Mouse (Mus musculus) embryonic facial prominence, embryonic 10.5 days (tissue): ENCODE results near the gene Shf. TPM values are rescaled to one million over a fixed set of nuclear protein-coding genes. Genes with fewer than 3 reads are reported as not detected.

Experiments used
- DNase-seq: peaks from one replicate; pipeline ENCODE4 v3.0.0-alpha.2; 2017; ENCODE audit warnings: low spot score
- H3K27ac ChIP-seq: fragments of 300-500 bp; sonication (generic); replicated peaks from 2 replicates; pipeline ENCODE4 v1.5.1; 2016; ENCODE audit warnings: mild to moderate bottlenecking
- H3K27me3 ChIP-seq: fragments of 300-500 bp; sonication (generic); replicated peaks from 2 replicates; pipeline ENCODE4 v1.6.1; 2016; ENCODE audit warnings: low read depth, mild to moderate bottlenecking; ENCODE audit not compliant: poor library complexity, severe bottlenecking
- H3K36me3 ChIP-seq: fragments of 300-500 bp; sonication (generic); replicated peaks from 2 replicates; pipeline ENCODE4 v1.6.1; 2016; ENCODE audit warnings: mild to moderate bottlenecking, moderate library complexity
- H3K4me1 ChIP-seq: fragments of 300-500 bp; sonication (generic); 2 replicates; pipeline ENCODE4 v1.6.1; 2016
- H3K4me3 ChIP-seq: fragments of 300-500 bp; sonication (generic); 2 replicates; pipeline ENCODE4 v1.5.1; 2016; ENCODE audit warnings: mild to moderate bottlenecking, moderate library complexity
- H3K9me3 ChIP-seq: fragments of 300-500 bp; sonication (generic); 2 replicates; pipeline ENCODE4 v1.6.1; 2016; ENCODE audit warnings: mild to moderate bottlenecking
- WGBS: fragments of 180-500 bp; shearing (Covaris S2); methylation state at CpG from one replicate; pipeline ENCODE4 v1.1.7; 2016; 5-methylcytosine and 5-hydroxymethylcytosine counted together
- polyA plus RNA-seq: library from polyadenylated mRNA; unstranded; fragments of >200 nt; fragmentation: Nextera tagmentation; extraction: Ambion mirVana; gene quantifications from 2 replicates; pipeline ENCODE4 v1.2.1, GENCODE M21; 2016

The Shf gene
- polyA plus RNA-seq, 1 experiment from 2014 or later: 4.7 TPM

DNA sequence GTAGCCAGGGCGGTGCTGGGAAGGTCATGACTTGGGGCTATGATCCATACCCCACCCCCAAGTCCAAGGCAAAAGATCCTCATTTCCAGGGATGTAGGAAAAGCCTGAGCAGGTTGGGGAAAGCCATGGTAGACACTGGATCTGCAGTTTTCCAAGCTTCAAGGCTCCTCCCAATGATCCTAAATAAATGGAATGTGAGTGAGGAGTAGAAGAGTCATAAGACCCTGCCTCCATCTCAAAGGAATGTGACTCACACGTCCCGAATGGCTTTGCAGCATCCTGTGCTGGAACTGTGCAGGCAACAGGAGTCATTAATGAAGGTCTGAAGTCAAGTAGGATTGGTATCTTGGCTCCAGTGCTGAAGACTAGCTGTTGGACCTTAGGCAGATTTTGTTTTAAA, 41.0 kb downstream of the Shf start:
- 72% methylated on average over 3 of the region's 3 CpGs for WGBS
- H3K4me3 ChIP-seq: no peak overlapping the region

DNA sequence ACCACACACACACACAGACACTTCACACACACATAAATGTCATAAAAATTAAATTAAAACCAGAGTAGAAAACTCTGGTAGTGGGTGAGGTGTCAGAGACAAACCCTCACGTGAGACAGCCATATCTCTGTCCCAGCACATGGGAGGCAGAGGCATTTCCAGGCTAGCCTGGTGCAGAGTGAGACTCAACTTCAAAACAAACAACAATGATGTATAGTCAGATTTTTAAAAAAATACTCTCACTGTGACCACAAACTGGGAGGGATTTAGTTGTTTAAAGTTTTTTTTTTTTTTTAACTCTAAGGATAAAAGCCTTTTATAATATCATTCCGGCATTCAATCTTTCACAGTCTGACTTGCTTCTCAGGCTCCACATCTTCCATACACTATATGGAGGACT, 43.6 kb downstream of the Shf start:
- Histone ChIP-seq H3K27me3 (no peaks in the 10 kb centered on the region), H3K4me1 (no peaks in the 10 kb centered on the region), H3K27ac (no peak overlapping the region), H3K4me3 (no peak overlapping the region), H3K36me3 (no peaks in the 10 kb centered on the region), H3K9me3 (no peaks in the 10 kb centered on the region)
- WGBS: 77% methylated on average over 2 of the region's 2 CpGs
- DNase-seq: no peak

More for the DNA sequence above, 41.0 kb downstream of the Shf start:
- no peaks in the 10 kb centered on the region for H3K9me3 ChIP-seq
- no peaks in the 10 kb centered on the region for H3K4me1 ChIP-seq
- H3K27ac ChIP-seq: no peak overlapping the region
- H3K36me3 ChIP-seq: no peaks in the 10 kb centered on the region
- no peak for DNase-seq
- H3K27me3 ChIP-seq: no peaks in the 10 kb centered on the region

DNA sequence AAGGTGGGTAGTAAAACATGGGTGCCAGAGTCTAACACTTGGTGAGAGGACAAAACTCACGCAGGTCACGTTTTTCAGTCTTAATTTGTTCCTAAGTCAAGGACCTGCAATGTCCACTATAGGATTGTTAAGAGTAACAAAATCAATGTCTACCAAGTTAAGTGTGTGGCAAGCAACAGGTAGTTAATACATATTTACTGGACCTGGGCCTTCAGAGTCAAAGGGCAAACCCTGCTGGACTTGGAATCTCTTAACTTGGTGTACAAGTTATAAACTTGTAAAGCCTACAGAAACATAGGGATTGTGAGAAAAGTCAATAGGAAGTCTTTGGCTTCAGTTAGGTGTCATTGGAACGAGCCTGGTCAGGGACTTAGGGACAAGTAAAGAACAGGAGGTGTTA, 44.4 kb downstream of the Shf start:
- Histone ChIP-seq H3K4me1 (no peaks in the 10 kb centered on the region), H3K4me3 (no peak overlapping the region), H3K36me3 (no peaks in the 10 kb centered on the region), H3K9me3 (no peaks in the 10 kb centered on the region), H3K27me3 (no peaks in the 10 kb centered on the region), H3K27ac (no peak overlapping the region)
- WGBS: 84% methylated on average over 3 of the region's 3 CpGs
- DNase-seq: no peak

DNA sequence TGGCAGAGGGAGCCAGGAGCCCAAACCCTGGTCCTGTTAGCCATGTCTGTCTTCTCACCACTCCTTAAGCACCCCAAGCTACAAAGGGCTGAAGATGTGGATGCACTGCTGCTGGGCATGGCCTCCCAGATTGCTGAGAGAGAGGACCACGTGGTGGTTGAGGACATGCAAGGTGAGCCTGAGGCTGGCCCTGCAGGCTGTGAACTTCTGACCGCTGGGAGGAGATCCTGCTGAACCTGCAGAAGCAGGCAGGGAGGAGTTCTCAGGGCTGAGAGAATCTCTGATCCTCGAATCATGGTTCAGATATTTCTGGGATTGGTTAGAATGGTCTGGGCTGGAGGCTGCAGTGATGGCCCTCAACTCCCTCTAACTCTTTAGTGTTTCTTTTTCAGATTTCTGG, 45.0 kb downstream of the Shf start:
- no peak overlapping the region for H3K4me3 ChIP-seq
- DNase-seq: no peak
- H3K27me3 ChIP-seq: no peaks in the 10 kb centered on the region; the same call in 1 of the 2 replicates
- H3K4me1 ChIP-seq: no peaks in the 10 kb centered on the region
- no peaks in the 10 kb centered on the region for H3K36me3 ChIP-seq
- H3K9me3 ChIP-seq: no peaks in the 10 kb centered on the region
- WGBS: 62% methylated on average over 3 of the region's 3 CpGs
- no peak overlapping the region for H3K27ac ChIP-seq

DNA sequence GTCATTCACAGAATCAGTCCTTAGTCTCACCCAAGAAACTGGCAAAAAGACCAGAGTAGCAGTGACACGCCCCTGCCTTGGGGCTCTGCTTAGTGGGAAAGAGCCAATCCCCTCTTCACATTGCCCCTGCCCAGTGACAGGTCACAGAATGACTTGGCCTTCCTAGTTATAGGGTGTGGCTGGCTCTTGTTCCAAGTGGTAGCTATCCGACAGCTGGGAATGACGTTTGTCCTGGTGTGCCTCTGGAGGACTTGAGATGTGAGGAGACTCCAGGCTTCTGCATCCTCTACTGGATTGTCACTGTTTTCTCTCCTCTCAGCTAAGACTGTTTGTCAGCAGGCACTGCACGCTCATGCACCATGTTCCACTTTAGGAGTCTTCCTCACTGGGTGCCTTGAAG, 51.6 kb downstream of the Shf start:
- 71% methylated on average over 4 of the region's 4 CpGs for WGBS
- no peak overlapping the region for H3K27ac ChIP-seq
- no peaks in the 10 kb centered on the region for H3K36me3 ChIP-seq
- H3K27me3 ChIP-seq: peaks cover 55% of the 10 kb centered on the region
- H3K9me3 ChIP-seq: no peaks in the 10 kb centered on the region
- no peak for DNase-seq
- peaks cover 12% of the 10 kb centered on the region for H3K4me1 ChIP-seq
- no peak overlapping the region for H3K4me3 ChIP-seq

DNA sequence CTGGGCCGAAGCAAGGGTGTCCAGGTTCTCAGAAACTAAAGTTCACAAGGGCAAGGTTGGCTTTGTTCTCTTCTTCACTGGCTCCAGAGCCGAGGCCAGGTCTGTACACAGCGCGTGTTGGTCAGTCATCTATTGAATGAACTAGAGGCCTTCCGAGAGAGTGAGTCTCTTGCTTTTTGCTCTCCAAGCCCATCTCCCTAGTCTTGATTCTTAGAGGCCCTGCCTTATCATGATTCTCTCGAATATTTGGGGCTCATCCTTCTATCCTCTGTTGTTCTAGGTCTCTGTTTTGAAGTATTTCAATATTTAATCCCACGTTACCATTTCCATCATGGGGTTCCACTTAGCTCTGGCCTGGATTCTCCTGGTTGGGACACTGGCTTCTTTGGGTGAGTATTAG, 53.6 kb downstream of the Shf start, which contains the start of gene Duox1:
TSS of gene Duox1 (plus strand) at position 301 of the 400 bp plus-strand sequence.
- Histone ChIP-seq H3K27ac (no peak within 1 kb of the TSS), H3K27me3 (peaks cover 75% of the 10 kb centered on the region), H3K9me3 (no peaks in the 10 kb centered on the region), H3K4me3 (no peak within 1 kb of the TSS), H3K4me1 (peaks cover 12% of the 10 kb centered on the region), H3K36me3 (no peaks in the 10 kb centered on the region)
- WGBS: 87% methylated on average over 7 of the region's 7 CpGs
- DNase-seq: no peak

DNA sequence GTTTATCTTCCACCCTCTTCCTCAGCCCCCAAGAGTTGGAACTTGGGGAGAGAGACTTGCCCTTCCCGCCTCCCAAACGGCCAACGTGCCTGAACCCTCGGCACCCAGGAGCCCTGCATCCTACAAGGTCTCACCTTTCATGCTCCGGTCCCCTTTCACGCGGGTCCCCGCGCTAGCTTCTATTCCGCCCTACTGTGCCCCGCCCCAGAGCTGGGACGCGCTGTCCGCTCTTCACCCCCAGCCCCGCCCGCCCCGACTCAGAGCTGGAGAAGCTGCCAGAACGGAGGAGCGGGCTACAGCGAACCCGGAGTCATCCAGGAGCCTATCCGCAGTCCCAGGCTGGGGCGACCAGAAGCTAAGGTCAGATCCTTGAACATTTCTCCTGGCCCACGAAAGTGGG, 55.4 kb downstream of the Shf start, which contains the start of gene Duoxa1:
TSS of gene Duoxa1 (minus strand) at position 195 of the 400 bp plus-strand sequence.
- peak within 1 kb of the TSS; percentile 48 for H3K4me3 ChIP-seq
- H3K9me3 ChIP-seq: no peaks in the 10 kb centered on the region
- WGBS: 2% methylated on average over 24 of the region's 24 CpGs
- peaks cover 92% of the 10 kb centered on the region for H3K27me3 ChIP-seq
- DNase-seq: peak; percentile 38
- H3K27ac ChIP-seq: no peak within 1 kb of the TSS
- H3K36me3 ChIP-seq: no peaks in the 10 kb centered on the region
- peaks cover 12% of the 10 kb centered on the region for H3K4me1 ChIP-seq

DNA sequence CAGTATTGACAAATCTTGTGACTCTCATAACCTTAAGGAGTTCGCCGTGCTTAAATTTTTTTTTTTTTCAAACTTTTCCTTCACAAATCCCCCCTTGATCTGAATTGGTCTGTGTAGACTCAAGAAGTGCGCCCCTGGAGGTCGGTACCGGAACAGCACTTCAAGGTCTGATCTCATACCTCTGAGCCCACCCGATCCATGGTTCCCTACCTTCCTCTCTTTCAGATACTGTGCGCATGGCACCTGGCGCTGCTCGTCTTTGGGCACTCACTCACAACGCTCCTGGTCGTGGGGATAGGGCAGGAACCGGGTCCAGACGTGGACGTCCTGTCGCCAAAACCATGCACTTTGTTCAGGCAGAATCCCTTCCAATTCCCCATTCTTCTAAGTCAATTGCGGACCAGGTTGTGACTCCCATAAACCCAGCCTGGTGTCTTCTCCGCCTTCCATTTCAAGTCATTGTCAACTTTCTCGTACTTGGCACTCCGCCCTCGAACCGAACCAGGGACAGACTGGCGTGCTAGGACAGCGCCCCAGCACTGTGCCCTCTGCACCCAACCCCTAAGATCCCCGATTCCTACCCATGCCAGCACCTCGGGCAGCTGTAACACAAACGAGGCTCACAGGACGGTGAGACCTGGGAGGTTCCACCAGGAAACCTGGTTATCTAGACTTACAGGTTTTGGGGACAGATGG, 56.1 kb downstream of the Shf start:
- Histone ChIP-seq H3K4me3 (peak overlapping the region; percentile 48), H3K9me3 (no peaks in the 10 kb centered on the region), H3K27ac (no peak overlapping the region), H3K36me3 (no peaks in the 10 kb centered on the region), H3K4me1 (peaks cover 12% of the 10 kb centered on the region), H3K27me3 (peaks cover 92% of the 10 kb centered on the region)
- WGBS: 3% methylated on average over 27 of the region's 27 CpGs
- peak; percentile 84 for DNase-seq

DNA sequence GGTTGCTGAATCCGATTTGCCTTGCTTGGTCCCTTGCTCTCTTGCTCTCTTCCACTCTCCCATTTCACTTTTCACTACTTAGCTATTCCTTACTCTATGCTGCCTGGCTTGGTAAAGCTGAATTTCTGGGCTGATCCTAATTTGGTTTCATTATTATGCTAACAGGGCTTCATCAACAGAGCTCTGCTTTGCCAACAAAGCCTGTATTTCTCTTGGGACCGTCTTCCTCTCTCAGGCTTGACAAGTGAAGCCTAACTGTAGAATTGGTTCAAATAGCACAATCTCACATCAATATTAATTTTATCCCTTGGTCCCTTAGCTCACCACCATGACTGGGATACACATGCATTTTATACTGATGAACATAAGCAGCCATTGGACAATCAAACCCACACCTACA, 57.4 kb downstream of the Shf start:
- Histone ChIP-seq H3K27me3 (peaks cover 98% of the 10 kb centered on the region), H3K9me3 (no peaks in the 10 kb centered on the region), H3K36me3 (no peaks in the 10 kb centered on the region), H3K4me3 (no peak overlapping the region), H3K27ac (no peak overlapping the region), H3K4me1 (peaks cover 12% of the 10 kb centered on the region)
- no peak for DNase-seq
- WGBS: 57% methylated on average over 2 of the region's 2 CpGs

DNA sequence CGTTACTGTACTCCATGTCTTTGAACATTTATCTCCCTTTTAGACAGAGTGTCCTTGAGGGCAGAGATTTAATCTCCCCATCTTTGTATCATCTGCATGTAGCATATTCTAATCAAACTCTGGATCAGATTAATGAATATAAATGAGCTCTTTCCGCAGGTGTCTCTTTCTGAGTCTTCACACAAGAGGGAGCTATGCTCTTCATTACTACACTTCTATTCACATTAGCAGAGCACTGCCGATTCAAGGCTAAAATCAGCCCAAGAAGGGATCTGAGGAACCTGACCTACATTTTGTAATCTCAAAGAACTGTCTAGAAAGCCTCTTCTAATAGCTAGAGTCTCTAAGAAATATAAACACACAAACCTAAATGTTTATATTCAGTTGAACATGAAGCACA, 59.3 kb downstream of the Shf start:
- Histone ChIP-seq H3K27me3 (peaks cover 100% of the 10 kb centered on the region), H3K36me3 (no peaks in the 10 kb centered on the region), H3K4me3 (no peak overlapping the region), H3K4me1 (peaks cover 12% of the 10 kb centered on the region), H3K9me3 (no peaks in the 10 kb centered on the region), H3K27ac (no peak overlapping the region)
- no peak for DNase-seq
- 51% methylated on average over 3 of the region's 3 CpGs for WGBS

DNA sequence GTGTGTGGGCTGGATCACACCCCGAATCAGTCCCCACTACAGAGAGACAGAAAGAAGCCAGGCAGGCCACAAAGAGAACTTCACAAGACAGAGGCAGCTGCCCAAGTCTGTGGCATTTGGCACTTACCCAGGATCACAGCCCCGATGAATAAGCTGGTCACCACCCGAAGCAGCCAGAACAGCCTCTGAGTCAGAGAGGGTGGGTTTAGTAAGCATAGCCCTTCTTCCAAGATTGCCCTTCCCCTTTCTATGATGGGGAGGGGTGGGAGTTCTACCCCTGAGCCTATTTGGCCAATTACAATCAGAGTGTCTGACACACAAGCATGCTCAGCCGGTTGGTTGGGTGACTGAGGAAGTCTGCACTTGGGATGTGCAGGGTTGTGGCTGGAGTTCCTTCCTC, 62.8 kb downstream of the Shf start:
- no peaks in the 10 kb centered on the region for H3K36me3 ChIP-seq
- no peaks in the 10 kb centered on the region for H3K9me3 ChIP-seq
- WGBS: 68% methylated on average over 4 of the region's 4 CpGs
- peaks cover 100% of the 10 kb centered on the region for H3K27me3 ChIP-seq
- no peak for DNase-seq
- H3K4me1 ChIP-seq: peaks cover 11% of the 10 kb centered on the region
- no peak overlapping the region for H3K27ac ChIP-seq
- no peak overlapping the region for H3K4me3 ChIP-seq

DNA sequence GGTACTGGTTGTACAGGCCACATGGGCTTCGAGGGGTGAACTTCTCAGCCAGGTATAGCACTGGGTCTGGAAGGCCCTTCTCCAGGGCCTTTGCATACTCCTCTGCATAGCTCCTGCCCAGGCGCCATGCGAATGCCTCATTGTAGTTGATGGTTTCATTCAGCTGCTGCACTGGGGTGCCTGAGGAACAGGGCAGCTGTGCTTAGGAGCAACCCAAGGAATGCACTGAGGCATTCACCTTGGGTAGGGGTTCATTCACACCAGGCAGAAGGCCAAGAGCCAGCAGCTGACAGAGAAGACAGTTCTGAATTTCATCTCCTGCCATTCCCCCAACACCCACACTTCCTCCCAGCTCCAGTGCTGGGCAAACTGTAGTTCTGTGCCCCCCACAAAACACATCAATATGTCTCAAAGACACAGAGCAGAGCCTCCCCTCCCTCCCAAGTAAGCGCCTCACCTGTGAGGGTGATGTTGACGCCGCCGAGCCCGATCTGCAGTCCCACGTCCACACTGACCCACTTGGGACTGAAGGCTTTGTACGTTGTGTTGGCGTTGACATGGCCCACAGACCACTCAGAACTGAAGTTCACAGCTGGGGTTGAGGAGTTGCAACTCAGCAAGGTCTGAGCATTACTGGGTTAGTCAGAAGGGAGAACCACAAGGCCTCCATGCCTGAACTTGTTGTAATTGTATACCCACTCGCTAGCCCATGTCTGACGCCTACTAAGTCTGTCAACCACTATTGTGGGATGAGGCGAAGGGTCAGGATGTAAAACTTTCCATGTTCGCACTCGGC, 63.7 kb downstream of the Shf start:
- H3K27ac ChIP-seq: no peak overlapping the region
- H3K27me3 ChIP-seq: peaks cover 100% of the 10 kb centered on the region
- no peak for DNase-seq
- no peaks in the 10 kb centered on the region for H3K36me3 ChIP-seq
- WGBS: 84% methylated on average over 16 of the region's 16 CpGs
- H3K4me1 ChIP-seq: peaks cover 15% of the 10 kb centered on the region
- no peaks in the 10 kb centered on the region for H3K9me3 ChIP-seq
- H3K4me3 ChIP-seq: no peak overlapping the region

DNA sequence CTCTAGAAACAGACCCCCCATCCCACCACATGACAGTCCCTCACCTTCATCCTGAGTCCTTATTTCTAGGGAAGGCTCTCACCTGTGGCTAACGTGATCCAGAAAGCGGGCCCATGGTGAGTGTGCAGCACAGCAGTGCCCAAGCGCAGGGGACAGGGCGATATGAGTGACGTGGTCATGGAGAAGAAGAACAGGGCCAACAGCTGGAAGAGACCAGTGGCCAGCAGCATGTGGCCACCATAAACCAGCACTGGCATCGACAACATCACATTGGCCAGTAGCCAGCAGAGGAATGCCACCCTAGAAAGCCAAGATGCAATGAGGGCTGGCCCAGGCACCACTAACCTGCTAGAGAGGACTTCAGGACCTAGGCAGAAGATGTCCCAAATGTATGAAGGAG, 64.4 kb downstream of the Shf start:
- Histone ChIP-seq H3K36me3 (no peaks in the 10 kb centered on the region), H3K27me3 (peaks cover 100% of the 10 kb centered on the region), H3K9me3 (no peaks in the 10 kb centered on the region), H3K27ac (no peak overlapping the region), H3K4me1 (peaks cover 18% of the 10 kb centered on the region), H3K4me3 (no peak overlapping the region)
- no peak for DNase-seq
- 91% methylated on average over 6 of the region's 6 CpGs for WGBS
